Mouse (Mus musculus) C2C12 (cell line): Measurements from ENCODE around the gene Babam2. TPM values are rescaled to one million over a fixed set of nuclear protein-coding genes. Genes with fewer than 3 reads are reported as not detected.
A peak's percentile ranks its signal among the peaks of the same experiment; 100 is the strongest.

ENCODE experiments used
- H3K27me3 ChIP-seq: one replicate; pipeline ENCODE4 v1.6.1; 2011; ENCODE audit not compliant: control insufficient read depth, insufficient read depth, insufficient read length
- H3K36me3 ChIP-seq: one replicate; pipeline ENCODE4 v1.6.1; 2011; ENCODE audit not compliant: control insufficient read depth, insufficient read depth
- H3K4me3 ChIP-seq: one replicate; pipeline ENCODE4 v1.5.1; 2011; ENCODE audit warnings: mild to moderate bottlenecking, control low read depth; ENCODE audit not compliant: poor library complexity, insufficient read depth, severe bottlenecking
- H3K79me2 ChIP-seq: one replicate; pipeline ENCODE4 v1.6.1; 2011; ENCODE audit not compliant: control insufficient read depth, insufficient read depth
- H3K79me3 ChIP-seq: one replicate; pipeline ENCODE4 v1.6.1; 2011; ENCODE audit warnings: low read depth, control low read depth
- H3ac ChIP-seq: one replicate; pipeline ENCODE3; 2011; ENCODE audit warnings: low read depth; ENCODE audit not compliant: control insufficient read depth, insufficient read length
- CEBPB ChIP-seq: IDR thresholded peaks from one replicate; pipeline ENCODE4 v1.6.1; 2011; ENCODE audit warnings: low read depth, mild to moderate bottlenecking, control low read depth, moderate library complexity
- CTCF ChIP-seq: IDR thresholded peaks from one replicate; pipeline ENCODE4 v1.5.1; 2011; ENCODE audit not compliant: control insufficient read depth, insufficient read depth, insufficient read length
- FOSL1 ChIP-seq: IDR thresholded peaks from one replicate; pipeline ENCODE4 v1.8.0; 2011; ENCODE audit warnings: mild to moderate bottlenecking, low read length; ENCODE audit not compliant: poor library complexity, insufficient read depth, severe bottlenecking
- MAX ChIP-seq: IDR thresholded peaks from one replicate; pipeline ENCODE4 v1.6.1; 2011; ENCODE audit warnings: mild to moderate bottlenecking, control low read depth
- MYOD1 ChIP-seq: IDR thresholded peaks from one replicate; pipeline ENCODE4 v1.6.1; 2011; ENCODE audit warnings: low read depth; ENCODE audit not compliant: control insufficient read depth, insufficient read length
- MYOG ChIP-seq: IDR thresholded peaks from one replicate; pipeline ENCODE4 v1.6.1; 2011; ENCODE audit not compliant: control insufficient read depth, insufficient read length; ENCODE audit errors: extremely low read depth
- USF1 ChIP-seq: IDR thresholded peaks from one replicate; pipeline ENCODE4 v1.6.1; 2011; ENCODE audit warnings: low read depth, mild to moderate bottlenecking, control low read depth, moderate library complexity
- polyA plus RNA-seq: library from polyadenylated mRNA; unstranded; fragments of >200 nt; fragmentation: generic; extraction: Trizol; gene quantifications from one replicate; pipeline ENCODE4 v1.2.1, GENCODE M21; 2012; ENCODE audit warnings: missing spikeins

Babam2 gene
- polyA plus RNA-seq, 1 experiment, result 36.0 TPM

GRCm38 (mm10) chr5:31860426-31860825, 162.9 kb downstream of the Babam2 start:
- Histone ChIP-seq H3K79me2 (no peaks in the 10 kb centered on the region), H3K27me3 (no peaks in the 10 kb centered on the region), H3K79me3 (no peaks in the 10 kb centered on the region), H3K36me3 (no peaks in the 10 kb centered on the region), H3K4me3 (no peak overlapping the region), H3ac (no peak overlapping the region)
- TF ChIP-seq MYOG (no peak), MYOD1 (no peak), MAX (no peak), CTCF (no peak), USF1 (no peak), CEBPB (no peak), FOSL1 (no peak)

- Histone ChIP-seq H3K79me3 (no peaks in the 10 kb centered on the region), H3K27me3 (no peaks in the 10 kb centered on the region), H3K79me2 (no peaks in the 10 kb centered on the region), H3ac (no peak overlapping the region), H3K4me3 (no peak overlapping the region), H3K36me3 (no peaks in the 10 kb centered on the region)
- TF ChIP-seq USF1 (no peak), MAX (no peak), CEBPB (no peak), FOSL1 (no peak), MYOD1 (no peak)
Observed at GRCm38 (mm10) chr5:31860831-31861624, 163.5 kb downstream of the Babam2 start.

- H3K79me3 ChIP-seq, result no peaks in the 10 kb centered on the region
- H3K36me3 ChIP-seq, result no peaks in the 10 kb centered on the region
- H3K4me3 ChIP-seq, result no peak overlapping the region
- H3ac ChIP-seq, result no peak overlapping the region
- H3K27me3 ChIP-seq, result no peaks in the 10 kb centered on the region
- TF ChIP-seq CEBPB (peak; percentile 98), USF1 (peak; percentile 65), MAX (no peak), MYOD1 (no peak), FOSL1 (no peak), CTCF (no peak), MYOG (no peak)
- no peaks in the 10 kb centered on the region for H3K79me2 ChIP-seq
Observed at GRCm38 (mm10) chr5:31862753-31863468, 165.4 kb downstream of the Babam2 start.

GRCm38 (mm10) chr5:31864095-31864494, 166.6 kb downstream of the Babam2 start:
- H3ac ChIP-seq, result no peak overlapping the region
- no peaks in the 10 kb centered on the region for H3K79me2 ChIP-seq
- H3K27me3 ChIP-seq, result no peaks in the 10 kb centered on the region
- no peak overlapping the region for H3K4me3 ChIP-seq
- H3K79me3 ChIP-seq, result no peaks in the 10 kb centered on the region
- TF ChIP-seq MYOG, result no peak
- no peak for TF ChIP-seq MAX
- no peak for TF ChIP-seq USF1
- TF ChIP-seq MYOD1, result no peak
- H3K36me3 ChIP-seq, result no peaks in the 10 kb centered on the region

GRCm38 (mm10) chr5:31866071-31866470, 168.6 kb downstream of the Babam2 start:
- no peak overlapping the region for H3K4me3 ChIP-seq

More at GRCm38 (mm10) chr5:31866071-31866470, 168.6 kb downstream of the Babam2 start:
- no peaks in the 10 kb centered on the region for H3K27me3 ChIP-seq
- no peaks in the 10 kb centered on the region for H3K79me3 ChIP-seq
- H3K36me3 ChIP-seq, result no peaks in the 10 kb centered on the region
- no peak for TF ChIP-seq CTCF
- no peak for TF ChIP-seq MAX
- TF ChIP-seq USF1, result no peak
- TF ChIP-seq MYOG, result no peak
- no peak overlapping the region for H3ac ChIP-seq
- no peaks in the 10 kb centered on the region for H3K79me2 ChIP-seq
